Mouse (Mus musculus): ENCODE measurements around the gene Ovol3. TPM values are rescaled to one million over a fixed set of nuclear protein-coding genes. Genes with fewer than 3 reads are reported as not detected.

Gene Ovol3
- not detected for polyA plus RNA-seq (2017; shearing (Covaris generic))

GRCm38 (mm10) chr7:30235625-30236024 is at the start of gene Ovol3:
Gene Ovol3, minus strand, starts transcription at chr7:30235725.

DNA sequence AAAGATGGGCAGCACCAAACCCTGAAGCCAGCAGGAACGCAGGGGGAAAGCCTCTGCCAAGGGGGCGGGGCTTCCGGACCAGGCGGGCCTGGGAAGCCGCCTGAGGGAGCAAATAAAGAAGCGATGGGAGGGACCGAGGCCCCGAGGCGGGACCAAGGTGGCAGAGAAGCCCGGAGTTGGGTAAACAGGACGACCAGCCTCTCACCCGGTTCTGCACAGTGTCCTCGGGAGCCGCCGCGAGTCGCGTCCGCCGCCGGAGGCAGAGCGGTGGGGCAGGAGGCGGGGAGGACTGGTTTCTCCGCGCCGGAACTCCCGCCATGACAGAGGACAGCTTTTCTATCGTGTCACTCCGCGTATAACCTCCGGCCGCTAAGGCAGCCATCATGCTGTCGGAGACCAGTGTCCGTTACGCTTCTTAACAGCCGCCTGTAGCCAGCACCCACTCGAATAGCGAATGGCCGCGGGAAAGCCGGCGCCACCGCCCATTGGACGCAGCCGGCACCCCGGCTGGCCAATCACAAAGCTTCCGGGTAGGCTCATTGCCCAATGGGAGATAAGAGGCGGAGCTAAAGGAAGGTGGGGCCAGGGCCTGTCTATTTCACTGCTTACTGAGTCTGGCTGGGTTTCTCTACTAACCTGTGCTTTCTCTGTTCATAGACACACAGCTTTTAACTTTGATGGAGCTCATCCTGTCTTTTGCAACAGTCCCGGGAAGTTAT is 44.6 kb upstream of the Ovol3 start, which contains the start of the genes Thap8 and Wdr62:
Gene Thap8 (plus strand): TSS at position 144 of the 719 bp plus-strand sequence.
Gene Wdr62 (minus strand): TSS at position 469 of the 719 bp plus-strand sequence.

DNA sequence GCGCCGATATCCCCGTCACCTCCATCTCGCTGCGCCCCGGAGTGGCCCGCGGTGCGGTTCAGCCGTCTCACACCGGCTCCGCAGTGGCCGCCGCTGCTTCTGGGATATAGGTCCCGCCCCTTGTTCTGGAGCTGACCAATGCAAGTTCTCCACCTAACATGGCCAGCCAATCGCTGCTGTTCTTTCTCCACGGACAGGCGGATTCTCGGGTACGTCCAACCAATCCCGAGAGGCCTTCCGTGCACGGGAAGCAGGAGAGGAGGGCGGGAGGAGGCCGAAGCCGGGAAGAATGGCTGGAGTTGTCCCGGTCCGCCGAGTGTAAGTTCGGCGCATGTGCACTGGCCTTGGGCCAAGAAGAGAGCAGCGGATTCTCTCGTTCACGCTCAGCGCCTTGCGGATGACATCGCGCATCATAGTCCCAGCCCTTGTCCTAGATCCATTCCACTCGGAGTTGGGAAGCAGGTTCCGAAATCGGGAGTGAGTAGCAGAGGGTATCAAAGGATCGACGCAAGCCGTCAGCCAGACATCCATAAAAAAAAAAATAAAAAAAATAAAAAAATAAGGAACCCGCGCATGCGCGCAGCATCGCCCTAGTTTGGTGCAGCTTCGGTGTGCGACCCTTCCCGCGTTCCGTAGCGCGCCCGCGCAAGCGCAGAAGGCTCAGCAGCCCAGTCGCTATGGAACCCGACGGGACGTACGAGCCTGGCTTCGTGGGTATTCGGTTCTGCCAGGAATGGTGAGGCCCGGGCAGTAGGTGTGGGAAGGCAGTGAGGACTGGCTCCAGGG is 3.7 kb downstream of the Ovol3 start, which contains the start of the genes Polr2i and Tbcb:
Gene Polr2i (plus strand): TSS at position 280 of the 786 bp plus-strand sequence.
Gene Tbcb (minus strand): TSS at position 604 of the 786 bp plus-strand sequence.

DNA sequence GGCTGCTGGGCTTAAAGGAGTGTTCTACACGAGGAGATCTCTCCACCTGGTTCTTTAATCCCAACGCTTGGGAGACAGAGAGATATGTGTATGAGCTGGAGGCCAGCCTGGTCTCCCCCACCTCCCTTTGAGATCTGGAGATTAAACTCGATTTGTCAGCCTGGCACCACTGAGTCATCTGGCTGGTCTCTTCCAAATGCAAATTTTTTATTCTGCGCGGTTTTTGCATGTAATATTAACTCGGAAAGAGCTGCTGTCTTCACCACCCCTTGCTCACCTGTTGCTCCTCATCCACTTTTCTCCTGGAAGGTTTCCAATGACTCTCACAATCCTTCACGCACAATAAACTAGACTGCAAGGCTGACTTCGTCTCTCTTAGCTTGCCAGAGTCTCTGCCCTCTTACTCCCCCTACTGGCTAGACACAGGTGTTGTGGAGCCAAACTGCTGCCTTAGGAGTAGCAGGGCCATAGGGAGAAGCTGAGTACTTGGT is 37.0 kb downstream of the Ovol3 start, which contains the start of gene Capns1:
Gene Capns1 (minus strand): TSS at position 331 of the 491 bp plus-strand sequence.

DNA sequence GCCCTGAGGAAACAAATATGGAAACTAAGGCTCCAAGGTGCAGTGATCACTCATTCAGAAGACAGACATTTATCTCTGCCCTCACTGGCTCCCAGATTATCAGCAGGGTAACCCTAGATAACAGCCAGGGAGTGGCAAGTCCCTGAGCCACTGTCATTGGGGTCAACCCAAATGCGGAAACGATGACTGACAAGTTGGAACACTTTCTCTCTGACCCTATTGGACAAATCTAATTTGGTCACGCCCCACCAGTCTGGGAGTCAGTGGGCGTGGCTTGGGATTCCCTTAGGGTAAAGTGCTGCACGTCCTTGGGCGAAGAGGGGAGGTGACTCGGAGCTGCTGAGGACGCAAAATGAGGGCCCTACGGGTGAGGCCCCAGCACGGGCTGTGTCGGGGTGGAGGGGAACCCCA is 51.6 kb downstream of the Ovol3 start, which contains the start of gene Cox7a1:
Gene Cox7a1 (plus strand): TSS at position 266 of the 411 bp plus-strand sequence.

Other genes with a start within 250 kb of the Ovol3 start
- 6.8 TPM for gene Zfp14, start 184.3 kb downstream of the Ovol3 start, polyA plus RNA-seq (2017; shearing (Covaris generic))
- 10.5 TPM for gene Zfp82, start 162.8 kb downstream of the Ovol3 start, polyA plus RNA-seq (2017; shearing (Covaris generic))
- gene Gm26920, start 145.3 kb downstream of the Ovol3 start, polyA plus RNA-seq (2017; shearing (Covaris generic)), result 3.0 TPM
- gene Zfp566, start 145.2 kb downstream of the Ovol3 start, polyA plus RNA-seq (2017; shearing (Covaris generic)), result 9.6 TPM
- 106 TPM for gene Zfp260, start 140.9 kb downstream of the Ovol3 start, polyA plus RNA-seq (2017; shearing (Covaris generic))
- gene Zfp382, start 113.8 kb downstream of the Ovol3 start, polyA plus RNA-seq (2017; shearing (Covaris generic)), result 16.9 TPM
- 32.9 TPM for gene Zfp146, start 66.0 kb downstream of the Ovol3 start, polyA plus RNA-seq (2017; shearing (Covaris generic))
- gene Cox7a1, start 51.6 kb downstream of the Ovol3 start, polyA plus RNA-seq (2017; shearing (Covaris generic)), result 1.0 TPM
- gene Capns1, start 36.9 kb downstream of the Ovol3 start, polyA plus RNA-seq (2017; shearing (Covaris generic)), result 80.5 TPM
- gene Polr2i, start 3.8 kb downstream of the Ovol3 start, polyA plus RNA-seq (2017; shearing (Covaris generic)), result 49.2 TPM
- 132 TPM for gene Tbcb, start 3.5 kb downstream of the Ovol3 start, polyA plus RNA-seq (2017; shearing (Covaris generic))
- 0.27 TPM for gene Thap8, start 44.4 kb upstream of the Ovol3 start, polyA plus RNA-seq (2017; shearing (Covaris generic))
- gene Wdr62, start 44.7 kb upstream of the Ovol3 start, polyA plus RNA-seq (2017; shearing (Covaris generic)), result 6.3 TPM
- 7.7 TPM for gene Clip3, start 56.0 kb upstream of the Ovol3 start, polyA plus RNA-seq (2017; shearing (Covaris generic))
- gene Alkbh6, start 73.0 kb upstream of the Ovol3 start, polyA plus RNA-seq (2017; shearing (Covaris generic)), result 158 TPM
- gene Syne4, start 79.1 kb upstream of the Ovol3 start, polyA plus RNA-seq (2017; shearing (Covaris generic)), result 20.3 TPM
- gene E130208F15Rik, start 86.0 kb upstream of the Ovol3 start, polyA plus RNA-seq (2017; shearing (Covaris generic)), result not detected
- 7.7 TPM for gene Sdhaf1, start 88.2 kb upstream of the Ovol3 start, polyA plus RNA-seq (2017; shearing (Covaris generic))
- gene Lrfn3, start 127.0 kb upstream of the Ovol3 start, polyA plus RNA-seq (2017; shearing (Covaris generic)), result not detected
- 7.6 TPM for gene Tyrobp, start 178.0 kb upstream of the Ovol3 start, polyA plus RNA-seq (2017; shearing (Covaris generic))
- gene Hcst, start 184.1 kb upstream of the Ovol3 start, polyA plus RNA-seq (2017; shearing (Covaris generic)), result 400 TPM
- 106 TPM for gene Nfkbid, start 186.0 kb upstream of the Ovol3 start, polyA plus RNA-seq (2017; shearing (Covaris generic))
- 5.2 TPM for gene Aplp1, start 209.8 kb upstream of the Ovol3 start, polyA plus RNA-seq (2017; shearing (Covaris generic))
- not detected for gene Kirrel2, start 222.0 kb upstream of the Ovol3 start, polyA plus RNA-seq (2017; shearing (Covaris generic))
- gene Nphs1, start 222.6 kb upstream of the Ovol3 start, polyA plus RNA-seq (2017; shearing (Covaris generic)), result not detected

All from activated CD4-positive, CD25-positive, alpha-beta regulatory T cell, adult 9 weeks (primary cell).